Mouse (Mus musculus) limb, embryonic 12.5 days (tissue): Measurements from ENCODE around the gene Frmd7. TPM values are rescaled to one million over a fixed set of nuclear protein-coding genes. Genes with fewer than 3 reads are reported as not detected.
A peak's percentile ranks its signal among the peaks of the same experiment; 100 is the strongest.

Experiments
- ATAC-seq: fragments of 200-750 bp; cut with Nextera tagmentation; 2 replicates; pipeline ENCODE4 v1.8.0; 2017; ENCODE audit warnings: low read depth, moderate TSS enrichment; ENCODE audit not compliant: insufficient number of reproducible peaks, insufficient read depth, low FRiP score, low TSS enrichment
- H3K27ac ChIP-seq: fragments of 300-500 bp; sonication (generic); 2 replicates; pipeline ENCODE4 v1.5.1; 2016; ENCODE audit warnings: mild to moderate bottlenecking, moderate library complexity
- H3K27me3 ChIP-seq: fragments of 300-500 bp; sonication (generic); 2 replicates; pipeline ENCODE4 v1.6.1; 2016; ENCODE audit warnings: mild to moderate bottlenecking, moderate library complexity
- H3K36me3 ChIP-seq: fragments of 300-500 bp; sonication (generic); 2 replicates; pipeline ENCODE4 v1.6.1; 2016; ENCODE audit warnings: mild to moderate bottlenecking, moderate library complexity
- H3K4me1 ChIP-seq: fragments of 300-500 bp; sonication (generic); replicated peaks from 2 replicates; pipeline ENCODE4 v1.6.1; 2016
- H3K4me2 ChIP-seq: fragments of 300-500 bp; sonication (generic); 2 replicates; pipeline ENCODE4 v1.6.1; 2016; ENCODE audit warnings: mild to moderate bottlenecking, moderate library complexity
- H3K4me3 ChIP-seq: fragments of 300-500 bp; sonication (generic); replicated peaks from 2 replicates; pipeline ENCODE4 v1.5.1; 2016; ENCODE audit warnings: mild to moderate bottlenecking
- H3K9ac ChIP-seq: fragments of 300-500 bp; sonication (generic); replicated peaks from 2 replicates; pipeline ENCODE4 v1.6.1; 2016; ENCODE audit warnings: mild to moderate bottlenecking, moderate library complexity
- H3K9me3 ChIP-seq: fragments of 300-500 bp; sonication (generic); 2 replicates; pipeline ENCODE4 v1.6.1; 2016; ENCODE audit warnings: mild to moderate bottlenecking, moderate library complexity
- WGBS: fragments of 180-500 bp; shearing (Covaris S2); methylation state at CpG from one replicate; pipeline ENCODE4 v1.1.7; 2016; 5-methylcytosine and 5-hydroxymethylcytosine counted together
- polyA plus RNA-seq: library from polyadenylated mRNA; unstranded; fragments of >200 nt; fragmentation: Nextera tagmentation; extraction: Ambion mirVana; gene quantifications from 2 replicates; pipeline ENCODE4 v1.2.1, GENCODE M21; 2016

Gene Frmd7
- polyA plus RNA-seq, 1 experiment from 2014 or later: 0.10 TPM

GRCm38 (mm10) chrX:50863771-50864170 lies 78.7 kb downstream of the Frmd7 start:
- no peak overlapping the region for H3K4me3 ChIP-seq
- peak; percentile 20; the same call in 1 of the 2 replicates for ATAC-seq
- H3K27ac ChIP-seq: 0 out of 2 replicates have a peak overlapping the region, but pooled peaks have one; percentile 29
- 43% methylated on average over 2 of the region's 2 CpGs for WGBS
- no peaks in the 10 kb centered on the region for H3K36me3 ChIP-seq
- 0 out of 2 replicates have a peak, but pooled peaks cover 2% of the 10 kb centered on the region for H3K27me3 ChIP-seq
- H3K9me3 ChIP-seq: no peaks in the 10 kb centered on the region
- no peak overlapping the region for H3K4me2 ChIP-seq
- peaks cover 3% of the 10 kb centered on the region; the same call in 1 of the 2 replicates for H3K4me1 ChIP-seq
- no peak overlapping the region for H3K9ac ChIP-seq

GRCm38 (mm10) chrX:50850428-50851184 lies 91.9 kb downstream of the Frmd7 start:
- Histone ChIP-seq H3K9ac (no peak overlapping the region), H3K4me2 (no peak overlapping the region), H3K27me3 (peaks cover 3% of the 10 kb centered on the region; the same call in 1 of the 2 replicates), H3K4me3 (no peak overlapping the region), H3K9me3 (no peaks in the 10 kb centered on the region), H3K4me1 (no peaks in the 10 kb centered on the region), H3K36me3 (no peaks in the 10 kb centered on the region), H3K27ac (no peak overlapping the region)
- no peak for ATAC-seq
- WGBS: 65% methylated on average over 6 of the region's 6 CpGs

Other genes starting within 250 kb of the Frmd7 start
- gene Stk26, start 101.7 kb downstream of the Frmd7 start, polyA plus RNA-seq: 19.1 and 21.0 TPM in 2 replicates
- 37.2 and 37.8 TPM in 2 replicates for gene Rap2c, start 75.3 kb upstream of the Frmd7 start, polyA plus RNA-seq